Mouse (Mus musculus) monocyte, adult 5-6 weeks (primary cell): ENCODE results near the gene Gcnt4. TPM values are rescaled to one million over a fixed set of nuclear protein-coding genes. Genes with fewer than 3 reads are reported as not detected.

Source experiments
- ATAC-seq: fragments of 153-309, 156-312 bp; replicated peaks from 2 replicates; pipeline ENCODE4 v1.8.0; 2017; ENCODE audit warnings: mild to moderate bottlenecking; ENCODE audit not compliant: low TSS enrichment, insufficient number of reproducible peaks, severe bottlenecking, poor library complexity, low FRiP score
- total RNA-seq: library from RNA; stranded (forward); fragments of 200-1000, 200-491, 200-594 nt; gene quantifications from 3 replicates; pipeline ENCODE4 v1.2.3, GENCODE M21; 2017

Gene Gcnt4
- total RNA-seq, 1 experiment from 2014 or later, result not detected

DNA sequence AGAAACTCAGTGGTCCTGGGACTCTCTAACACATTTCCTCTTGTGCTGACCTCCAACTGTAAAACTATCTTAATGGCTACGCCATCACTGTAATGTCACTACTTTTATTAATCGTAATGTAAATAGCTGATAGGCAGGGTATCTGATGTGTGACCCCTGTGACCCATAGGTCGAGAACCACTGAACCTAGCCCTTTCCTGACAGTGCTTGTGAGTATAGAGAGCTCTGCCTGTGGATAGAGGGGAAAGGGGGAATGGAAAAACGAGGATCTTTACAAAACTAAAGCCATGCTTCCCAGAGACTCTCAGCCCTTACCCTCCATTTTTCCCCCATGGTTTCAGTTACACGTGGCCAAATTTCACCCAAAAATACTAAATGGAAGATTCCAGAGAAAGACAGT lies 60.2 kb downstream of the Gcnt4 start:
- no peak for ATAC-seq

DNA sequence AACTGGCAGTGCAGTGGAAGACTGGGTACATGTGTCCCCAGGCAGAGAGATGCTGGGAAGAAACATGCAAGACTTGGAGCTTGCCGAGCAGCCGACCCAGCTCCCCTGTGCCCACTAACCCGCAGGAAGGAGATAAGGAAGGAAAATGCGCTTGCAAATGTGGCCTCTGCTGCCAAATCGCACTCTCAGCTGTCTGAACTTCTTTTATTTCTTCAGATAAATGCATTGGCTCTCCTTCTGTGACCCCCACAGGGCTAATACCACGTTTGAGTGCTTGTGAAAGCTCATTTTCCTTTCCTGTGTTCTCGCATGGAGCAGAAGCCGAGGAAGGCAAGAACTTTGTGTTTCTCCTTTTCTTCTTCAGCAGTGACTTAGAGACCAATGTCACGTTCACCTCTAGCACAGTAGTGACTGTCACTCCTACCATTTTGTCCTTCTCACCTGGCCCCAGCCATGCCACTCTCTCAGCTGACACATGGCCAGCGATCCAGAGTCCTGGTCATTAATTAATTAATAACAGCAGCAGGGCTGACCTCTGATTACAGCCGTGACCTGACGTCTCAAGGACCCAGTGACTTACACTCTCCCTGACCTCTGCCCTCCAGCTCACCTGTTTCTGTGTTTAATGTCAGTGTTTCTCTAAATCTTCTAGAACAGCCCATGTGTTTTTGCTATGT lies 61.2 kb downstream of the Gcnt4 start:
- no peak for ATAC-seq

DNA sequence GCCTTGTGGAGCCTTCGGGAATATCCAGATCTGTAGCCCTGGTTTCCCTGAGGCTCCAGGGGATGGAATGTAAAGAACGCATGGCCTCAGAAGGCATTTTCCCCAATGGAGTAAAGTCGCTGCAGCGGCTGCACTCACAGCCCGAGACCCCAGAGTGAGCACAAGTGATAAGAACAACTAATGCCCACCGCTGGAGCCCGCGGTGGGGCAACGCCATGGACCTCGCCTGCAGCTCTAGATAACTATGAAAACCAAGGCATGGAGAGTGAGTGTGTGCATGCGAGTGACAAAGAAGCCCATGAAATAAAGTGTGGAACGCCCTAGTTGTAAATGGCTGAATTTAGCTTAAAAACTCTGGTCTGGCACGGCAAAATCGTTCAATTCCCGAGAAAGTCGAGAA lies 64.6 kb downstream of the Gcnt4 start:
- ATAC-seq, result no peak

DNA sequence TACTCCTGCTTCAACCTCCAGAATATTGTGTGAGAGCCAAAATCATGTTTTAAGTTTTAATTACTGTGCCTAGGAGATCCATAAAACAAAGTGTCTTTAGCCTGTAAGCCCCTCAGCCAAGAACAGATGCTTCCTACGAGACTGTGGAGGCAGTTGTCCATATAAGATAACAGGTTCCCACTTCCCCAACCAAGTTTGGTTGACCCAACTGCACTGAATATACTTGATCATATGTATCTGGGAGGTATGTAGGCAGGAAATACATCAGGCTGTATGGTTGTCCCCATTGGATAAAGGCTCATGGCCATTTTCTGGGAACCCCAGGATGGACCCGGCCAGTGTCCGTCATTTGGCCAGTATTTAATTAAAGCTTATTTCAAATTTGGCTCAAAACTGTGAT lies 65.6 kb downstream of the Gcnt4 start:
- no peak for ATAC-seq

DNA sequence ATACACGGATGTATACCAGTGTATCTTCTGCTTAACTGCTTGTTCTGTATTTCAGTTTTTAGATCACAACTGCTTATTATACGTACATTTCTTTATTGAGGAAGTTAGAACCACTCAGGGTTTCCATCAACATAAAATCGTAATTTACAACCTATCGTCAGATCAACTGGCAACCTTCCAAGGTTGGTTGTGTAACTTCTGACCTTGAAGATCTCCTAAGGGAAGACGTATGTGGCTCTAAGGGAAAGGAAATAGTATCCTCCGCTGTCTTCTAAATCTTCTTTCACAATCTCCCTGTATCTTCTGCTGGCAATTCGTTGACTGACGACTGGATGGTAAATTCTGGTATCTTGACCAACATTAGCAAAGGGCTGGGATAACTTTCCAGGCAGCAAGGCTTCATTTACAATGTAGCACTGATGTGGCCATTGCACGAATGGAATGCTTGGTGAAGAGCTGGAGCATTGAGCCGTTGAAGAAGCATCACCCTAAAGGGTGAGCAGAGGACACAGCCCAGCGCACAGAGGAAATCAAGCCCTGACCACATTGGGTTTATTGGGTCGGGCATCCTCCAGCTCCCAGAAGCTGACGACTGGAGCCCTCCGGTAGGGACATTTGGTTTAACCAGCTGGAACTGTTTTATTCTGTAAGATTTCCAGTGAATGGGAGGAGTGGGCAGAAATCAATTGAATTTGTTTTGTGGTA lies 66.2 kb downstream of the Gcnt4 start:
- no peak for ATAC-seq

DNA sequence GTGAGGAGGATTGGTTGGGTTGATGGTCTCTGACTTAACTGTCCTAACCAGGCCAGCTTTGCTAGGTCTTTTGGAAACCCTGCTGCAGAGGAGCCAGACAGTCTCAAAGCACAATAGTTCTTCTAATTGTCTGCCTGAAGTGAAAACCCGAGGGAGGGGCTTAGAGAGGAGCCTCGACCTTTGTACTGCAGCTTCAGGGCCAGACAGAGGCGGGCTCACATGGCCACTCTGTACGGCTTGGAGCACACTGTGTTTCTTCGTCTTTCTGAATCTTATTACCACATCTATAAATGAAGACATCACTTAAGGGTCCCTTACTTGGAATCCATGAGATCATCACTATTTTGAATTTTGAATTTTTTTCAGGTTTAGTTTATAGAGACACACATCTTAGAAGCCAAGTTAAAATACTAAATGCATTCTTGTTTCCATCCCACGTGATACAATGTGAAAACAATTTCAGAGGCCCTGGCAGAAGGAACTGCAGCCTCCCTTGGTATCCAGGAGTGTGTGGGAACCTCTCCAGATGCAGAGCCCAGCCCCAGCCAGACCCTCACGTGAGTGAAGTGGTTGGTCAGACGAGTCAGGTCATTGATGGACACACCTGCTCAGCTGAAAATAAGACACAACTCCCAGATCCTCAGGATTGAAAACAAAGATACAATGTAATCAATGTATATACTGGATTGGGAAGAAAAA lies 69.0 kb downstream of the Gcnt4 start:
- no peak for ATAC-seq

DNA sequence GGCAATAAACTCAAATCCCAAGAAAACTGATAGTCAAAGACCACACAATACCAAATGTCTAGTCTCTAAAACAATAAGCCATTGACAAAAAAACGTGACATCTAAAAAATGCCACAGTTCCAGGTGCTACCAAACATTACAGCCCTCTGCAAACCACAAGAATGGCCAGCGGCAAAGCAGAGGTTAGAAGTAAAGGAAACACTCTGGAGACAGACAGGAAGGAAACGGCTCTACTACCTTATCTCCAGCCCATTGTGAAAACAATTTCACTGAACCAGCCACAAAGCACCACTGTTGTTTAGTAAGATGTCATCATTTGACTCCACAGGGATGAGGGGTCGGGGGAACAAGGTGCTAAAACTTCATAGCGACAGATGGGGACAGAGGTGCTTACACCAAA lies 70.8 kb downstream of the Gcnt4 start:
- no peak for ATAC-seq

DNA sequence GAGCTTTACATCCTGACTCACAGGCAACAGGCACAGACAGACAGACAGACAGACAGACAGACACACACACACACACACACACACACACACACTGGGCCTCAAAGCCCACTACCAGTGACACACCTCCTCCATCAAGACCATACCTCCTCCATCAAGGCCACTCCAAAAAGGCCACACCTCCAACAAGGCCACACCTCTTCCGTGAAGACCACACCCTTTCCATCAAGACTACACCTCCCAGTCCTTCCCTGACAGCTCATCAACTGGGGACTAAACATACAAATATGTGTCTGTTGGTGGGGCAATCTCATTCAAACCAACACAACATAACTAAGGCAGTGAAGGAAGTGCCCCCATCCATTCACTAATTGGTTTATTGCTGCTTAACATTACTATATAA lies 72.6 kb downstream of the Gcnt4 start:
- ATAC-seq, result no peak

Other genes starting within 250 kb of the Gcnt4 start
- gene Ankrd31, start 176.4 kb upstream of the Gcnt4 start, total RNA-seq, result not detected in 3 replicates
- not detected in 3 replicates for gene 1700029F12Rik, start 109.7 kb downstream of the Gcnt4 start, total RNA-seq
- 0.10 to 0.64 TPM (median 0.19 TPM) in 3 replicates for gene Fam169a, start 142.6 kb downstream of the Gcnt4 start, total RNA-seq
- 1.2 to 5.6 TPM (median 1.3 TPM) in 3 replicates for gene Gm6169, start 174.5 kb downstream of the Gcnt4 start, total RNA-seq
- 17.4 to 58.4 TPM (median 36.9 TPM) in 3 replicates for gene Gfm2, start 213.2 kb downstream of the Gcnt4 start, total RNA-seq
- 339 to 542 TPM (median 450 TPM) in 3 replicates for gene Nsa2, start 213.2 kb downstream of the Gcnt4 start, total RNA-seq